Mouse (Mus musculus) heart, embryonic 15.5 days (tissue): ENCODE data around the gene Smap2. TPM values are rescaled to one million over a fixed set of nuclear protein-coding genes. Genes with fewer than 3 reads are reported as not detected.

Source experiments
- ATAC-seq: fragments of 200-750 bp; cut with Nextera tagmentation; replicated peaks from 2 replicates; pipeline ENCODE4 v1.8.0; 2017; ENCODE audit warnings: low read depth, moderate TSS enrichment; ENCODE audit not compliant: insufficient number of reproducible peaks, insufficient read depth, low FRiP score
- H3K27ac ChIP-seq: fragments of 300-500 bp; sonication (generic); 2 replicates; pipeline ENCODE4 v1.5.1; 2015; ENCODE audit warnings: mild to moderate bottlenecking, inconsistent platforms
- H3K27me3 ChIP-seq: fragments of 300-500 bp; sonication (generic); 2 replicates; pipeline ENCODE4 v1.6.1; 2015; ENCODE audit warnings: inconsistent platforms
- H3K36me3 ChIP-seq: fragments of 300-500 bp; sonication (generic); 2 replicates; pipeline ENCODE4 v1.6.1; 2015; ENCODE audit warnings: mild to moderate bottlenecking, inconsistent platforms
- H3K4me1 ChIP-seq: fragments of 300-500 bp; sonication (generic); replicated peaks from 2 replicates; pipeline ENCODE4 v1.6.1; 2015; ENCODE audit warnings: inconsistent platforms
- H3K4me2 ChIP-seq: fragments of 300-500 bp; sonication (generic); 2 replicates; pipeline ENCODE4 v1.6.1; 2015; ENCODE audit warnings: inconsistent platforms, mild to moderate bottlenecking, moderate library complexity
- H3K4me3 ChIP-seq: fragments of 300-500 bp; sonication (generic); 2 replicates; pipeline ENCODE4 v1.5.1; 2015; ENCODE audit warnings: mild to moderate bottlenecking, inconsistent platforms
- H3K9ac ChIP-seq: fragments of 300-500 bp; sonication (generic); 2 replicates; pipeline ENCODE4 v1.6.1; 2015; ENCODE audit warnings: mild to moderate bottlenecking, inconsistent platforms
- H3K9me3 ChIP-seq: fragments of 300-500 bp; sonication (generic); replicated peaks from 2 replicates; pipeline ENCODE4 v1.6.1; 2016; ENCODE audit warnings: inconsistent platforms
- WGBS: fragments of 180-500 bp; shearing (Covaris S2); methylation state at CpG from one replicate; pipeline ENCODE4 v1.1.7; 2015; ENCODE audit warnings: mixed read lengths; 5-methylcytosine and 5-hydroxymethylcytosine counted together
- polyA plus RNA-seq: library from polyadenylated mRNA; unstranded; fragments of >200 nt; fragmentation: Nextera tagmentation; extraction: Ambion mirVana; gene quantifications from 2 replicates; pipeline ENCODE4 v1.2.1, GENCODE M21; 2015

Gene Smap2
- polyA plus RNA-seq, 1 experiment from 2014 or later = 10.0 TPM

GRCm38 (mm10) chr4:121039331-121040115 lies 22.5 kb upstream of the Smap2 start, which contains the start of gene Col9a2:
TSS of gene Col9a2 (plus strand) at chr4:121039385.
- peak within 1 kb of the TSS; percentile 90 for H3K4me2 ChIP-seq
- peak within 1 kb of the TSS; percentile 53 for H3K4me3 ChIP-seq
- no peak within 1 kb of the TSS for H3K27ac ChIP-seq
- WGBS = 4% methylated on average over 46 of the region's 46 CpGs
- no peak for ATAC-seq
- peaks cover 22% of the 10 kb centered on the region for H3K4me1 ChIP-seq
- no peaks in the 10 kb centered on the region for H3K9me3 ChIP-seq
- peaks cover 26% of the 10 kb centered on the region for H3K27me3 ChIP-seq
- H3K36me3 ChIP-seq = no peaks in the 10 kb centered on the region
- peak within 1 kb of the TSS; percentile 48 for H3K9ac ChIP-seq

DNA sequence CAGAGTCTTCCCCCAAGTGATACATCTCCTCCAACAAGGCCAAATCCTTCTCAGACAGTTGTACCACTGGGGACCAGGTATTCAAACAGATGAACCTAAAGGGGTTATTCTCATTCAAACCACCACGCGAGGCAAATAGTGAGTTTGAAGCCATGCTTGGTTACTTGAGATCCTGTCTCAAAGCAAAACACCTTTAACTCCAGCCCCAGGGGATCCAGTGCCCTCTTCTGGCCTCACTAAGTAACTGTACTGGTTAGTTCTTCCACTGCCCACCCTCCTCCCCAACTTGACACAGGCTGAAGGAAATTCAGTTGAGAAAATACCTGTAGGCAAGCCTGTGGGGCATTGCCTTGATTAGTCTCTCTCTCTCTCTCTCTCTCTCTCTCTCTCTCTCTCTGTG lies 16.0 kb upstream of the Smap2 start:
- no peak overlapping the region for H3K4me2 ChIP-seq
- H3K36me3 ChIP-seq = no peaks in the 10 kb centered on the region
- no peak overlapping the region for H3K4me3 ChIP-seq
- no peaks in the 10 kb centered on the region for H3K4me1 ChIP-seq
- 76% methylated on average over 2 of the region's 2 CpGs for WGBS
- H3K27me3 ChIP-seq = no peaks in the 10 kb centered on the region
- H3K9me3 ChIP-seq = no peaks in the 10 kb centered on the region
- no peak overlapping the region for H3K27ac ChIP-seq
- ATAC-seq = no peak
- no peak overlapping the region for H3K9ac ChIP-seq

DNA sequence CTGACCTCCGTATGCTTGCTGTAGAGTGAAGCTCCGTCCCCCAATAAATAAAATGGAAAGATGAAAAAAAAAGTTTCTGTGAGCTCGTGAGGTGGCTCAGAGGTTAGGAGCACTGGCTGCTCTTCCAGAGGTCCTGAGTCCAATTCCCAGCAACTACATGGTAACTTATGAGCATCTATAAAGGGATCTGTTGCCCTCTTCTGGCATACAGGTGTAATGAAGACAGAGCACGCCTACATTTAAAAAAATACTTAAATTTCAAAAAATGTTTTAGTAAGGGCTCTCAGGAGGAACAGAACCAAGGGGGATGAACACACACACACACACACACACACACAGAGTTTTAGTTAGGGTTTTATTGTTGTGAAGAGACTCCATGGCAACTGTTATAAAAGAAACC lies 14.4 kb upstream of the Smap2 start:
- Histone ChIP-seq H3K27me3 (no peaks in the 10 kb centered on the region), H3K9me3 (no peaks in the 10 kb centered on the region), H3K4me2 (no peak overlapping the region), H3K9ac (no peak overlapping the region), H3K4me1 (no peaks in the 10 kb centered on the region), H3K27ac (no peak overlapping the region), H3K36me3 (no peaks in the 10 kb centered on the region), H3K4me3 (no peak overlapping the region)
- WGBS = 60% methylated on average over 4 of the region's 4 CpGs
- no peak for ATAC-seq

- Histone ChIP-seq H3K4me1 (no peaks in the 10 kb centered on the region), H3K27ac (no peak overlapping the region), H3K9me3 (no peaks in the 10 kb centered on the region), H3K27me3 (no peaks in the 10 kb centered on the region), H3K36me3 (no peaks in the 10 kb centered on the region), H3K4me3 (no peak overlapping the region), H3K4me2 (no peak overlapping the region), H3K9ac (no peak overlapping the region)
- WGBS = 69% methylated on average over 3 of the region's 3 CpGs
- no peak for ATAC-seq
Observed at GRCm38 (mm10) chr4:121029632-121030031, 12.6 kb upstream of the Smap2 start.

DNA sequence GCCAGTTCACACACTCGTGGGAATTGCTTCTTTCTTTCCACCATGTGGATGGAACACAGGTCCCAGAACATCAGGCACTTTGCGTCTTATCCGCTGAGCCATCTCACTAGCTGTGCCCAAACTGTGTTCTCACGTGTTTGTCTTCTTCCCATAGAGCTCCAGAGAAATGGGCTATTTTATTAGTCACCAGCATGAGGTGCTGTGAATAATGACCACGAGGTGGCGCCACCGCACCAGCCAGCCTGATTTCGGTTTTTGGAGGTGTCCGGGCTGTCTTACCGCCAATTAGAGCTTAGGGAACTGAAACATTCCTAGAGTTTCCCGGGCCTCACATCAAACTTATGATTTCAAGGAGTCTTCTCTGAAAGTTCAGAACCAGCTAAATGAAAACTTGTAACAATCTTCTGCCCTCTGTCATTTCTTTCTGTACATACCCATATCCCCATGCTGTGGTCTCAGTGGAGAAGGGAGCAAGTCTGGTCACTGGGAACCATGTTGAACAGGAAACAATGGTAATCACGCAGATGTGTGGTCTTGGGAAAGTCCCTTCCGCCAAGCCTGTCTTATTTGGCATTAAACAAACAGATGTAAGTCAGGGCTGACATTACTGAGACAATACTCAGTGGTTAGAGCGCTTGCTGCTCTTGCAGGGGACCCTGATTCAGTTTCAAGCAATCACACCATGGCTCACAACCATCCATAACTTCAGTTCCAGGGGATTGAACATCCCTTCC lies 11.8 kb upstream of the Smap2 start:
- H3K4me2 ChIP-seq = no peak overlapping the region
- no peaks in the 10 kb centered on the region for H3K36me3 ChIP-seq
- no peak overlapping the region for H3K27ac ChIP-seq
- H3K4me1 ChIP-seq = no peaks in the 10 kb centered on the region
- 32% methylated on average over 14 of the region's 14 CpGs for WGBS
- no peaks in the 10 kb centered on the region for H3K9me3 ChIP-seq
- no peaks in the 10 kb centered on the region for H3K27me3 ChIP-seq
- no peak overlapping the region for H3K4me3 ChIP-seq
- no peak for ATAC-seq
- H3K9ac ChIP-seq = no peak overlapping the region

DNA sequence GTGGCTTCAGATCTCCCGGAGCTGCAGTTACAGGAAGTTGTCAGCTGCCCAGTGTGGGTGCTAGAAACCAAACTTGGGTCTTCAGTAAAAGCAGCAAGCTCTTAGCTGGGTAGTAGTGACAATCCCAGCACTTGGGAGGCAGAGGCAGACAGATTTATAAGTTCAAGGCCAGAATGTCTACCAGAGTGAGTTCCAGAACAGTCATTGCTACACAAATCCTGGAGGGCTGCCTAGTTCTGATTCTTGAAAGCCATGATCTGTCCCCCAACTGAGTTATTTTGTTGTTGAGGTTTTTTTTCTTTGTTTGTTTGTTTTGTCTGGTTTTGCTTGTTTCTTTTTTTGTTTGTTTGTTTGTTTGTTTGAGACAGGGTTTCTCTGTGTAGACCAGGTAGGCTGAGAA lies 11.1 kb upstream of the Smap2 start:
- no peak for ATAC-seq
- Histone ChIP-seq H3K4me3 (no peak overlapping the region), H3K36me3 (no peaks in the 10 kb centered on the region), H3K4me2 (no peak overlapping the region), H3K27me3 (no peaks in the 10 kb centered on the region), H3K9ac (no peak overlapping the region), H3K27ac (no peak overlapping the region), H3K9me3 (no peaks in the 10 kb centered on the region), H3K4me1 (no peaks in the 10 kb centered on the region)
- whole genome bisulfite sequencing = 77% methylated on average over 1 of the region's 1 CpGs

GRCm38 (mm10) chr4:121025681-121026080 lies 8.6 kb upstream of the Smap2 start:
- no peak overlapping the region for H3K27ac ChIP-seq
- H3K9me3 ChIP-seq = no peaks in the 10 kb centered on the region
- H3K27me3 ChIP-seq = no peaks in the 10 kb centered on the region
- H3K4me3 ChIP-seq = no peak overlapping the region
- no peak overlapping the region for H3K9ac ChIP-seq
- no peak overlapping the region for H3K4me2 ChIP-seq
- no peaks in the 10 kb centered on the region for H3K36me3 ChIP-seq
- peaks cover 4% of the 10 kb centered on the region for H3K4me1 ChIP-seq
- ATAC-seq = no peak
- WGBS = 59% methylated on average over 2 of the region's 2 CpGs

GRCm38 (mm10) chr4:121023941-121024340 lies 6.9 kb upstream of the Smap2 start:
- H3K4me1 ChIP-seq = peaks cover 16% of the 10 kb centered on the region
- no peak overlapping the region for H3K27ac ChIP-seq
- H3K9me3 ChIP-seq = no peaks in the 10 kb centered on the region
- no peak for ATAC-seq
- no peak overlapping the region for H3K4me3 ChIP-seq
- WGBS = 76% methylated on average over 2 of the region's 2 CpGs
- no peaks in the 10 kb centered on the region for H3K36me3 ChIP-seq
- no peaks in the 10 kb centered on the region for H3K27me3 ChIP-seq
- no peak overlapping the region for H3K9ac ChIP-seq
- no peak overlapping the region for H3K4me2 ChIP-seq

GRCm38 (mm10) chr4:121023464-121023863 lies 6.4 kb upstream of the Smap2 start:
- Histone ChIP-seq H3K9ac (no peak overlapping the region), H3K4me2 (no peak overlapping the region), H3K9me3 (no peaks in the 10 kb centered on the region), H3K36me3 (no peaks in the 10 kb centered on the region), H3K4me1 (peaks cover 19% of the 10 kb centered on the region), H3K27me3 (no peaks in the 10 kb centered on the region), H3K27ac (no peak overlapping the region), H3K4me3 (no peak overlapping the region)
- ATAC-seq = no peak
- WGBS = 82% methylated on average over 7 of the region's 7 CpGs

GRCm38 (mm10) chr4:121021911-121022310 lies 4.9 kb upstream of the Smap2 start:
- H3K27ac ChIP-seq = 0 out of 2 replicates have a peak overlapping the region, but pooled peaks have one; percentile 3
- peaks cover 22% of the 10 kb centered on the region for H3K4me1 ChIP-seq
- no peak for ATAC-seq

GRCm38 (mm10) chr4:121020040-121020790 lies 3.2 kb upstream of the Smap2 start:
- Histone ChIP-seq H3K27ac (no peak overlapping the region), H3K4me3 (no peak overlapping the region), H3K9ac (no peak overlapping the region), H3K9me3 (no peaks in the 10 kb centered on the region), H3K36me3 (no peaks in the 10 kb centered on the region), H3K27me3 (no peaks in the 10 kb centered on the region), H3K4me2 (no peak overlapping the region), H3K4me1 (peaks cover 32% of the 10 kb centered on the region)
- no peak for ATAC-seq
- WGBS = 59% methylated on average over 10 of the region's 10 CpGs

More at GRCm38 (mm10) chr4:121021911-121022310, 4.9 kb upstream of the Smap2 start:
- no peak overlapping the region for H3K9ac ChIP-seq
- H3K4me3 ChIP-seq = no peak overlapping the region
- no peaks in the 10 kb centered on the region for H3K27me3 ChIP-seq
- H3K36me3 ChIP-seq = no peaks in the 10 kb centered on the region
- H3K9me3 ChIP-seq = no peaks in the 10 kb centered on the region
- no peak overlapping the region for H3K4me2 ChIP-seq
